23 mouse cellular contexts compared by ENCODE assay signal in genomic region chr17:79887926-79888325, GRCm38 (mm10).
"Had no signal": no experiment of that assay in that cellular context is flagged by ENCODE, and none has a peak within 500 bp of the region (broad histone marks: within the 10 kb centered on the region; RNA-seq: fewer than 3 reads in every experiment).

No protein-coding gene starts in this region.

- H3K4me2 ChIP-seq: heart, embryonic 12.5 days; hindbrain, embryonic 12.5 days; hindbrain, embryonic 15.5 days; intestine, embryonic 15.5 days; limb, embryonic 12.5 days; liver, embryonic 11.5 days had no signal

- H3K27me3 ChIP-seq: heart, embryonic 12.5 days; hindbrain, embryonic 12.5 days; hindbrain, embryonic 15.5 days; intestine, embryonic 15.5 days; limb, embryonic 12.5 days had no signal

- ATAC-seq: inflammation-experienced regulatory T-cells, adult 6 months; intestine, embryonic 15.5 days; intestine, postnatal 0 days had no signal

- H3K9me3 ChIP-seq: heart, embryonic 10.5 days; heart, embryonic 12.5 days; hindbrain, embryonic 10.5 days; hindbrain, embryonic 12.5 days; hindbrain, embryonic 15.5 days; intestine, embryonic 15.5 days; limb, embryonic 10.5 days; limb, embryonic 12.5 days had no signal

- H3K9ac ChIP-seq: heart, embryonic 12.5 days; hindbrain, embryonic 12.5 days; hindbrain, embryonic 15.5 days; intestine, embryonic 15.5 days; limb, embryonic 12.5 days had no signal

- H3K36me3 ChIP-seq: heart, embryonic 12.5 days; hindbrain, embryonic 10.5 days; hindbrain, embryonic 12.5 days; hindbrain, embryonic 15.5 days; intestine, embryonic 15.5 days; limb, embryonic 10.5 days; limb, embryonic 12.5 days had no signal

- H3K27ac ChIP-seq: heart, embryonic 10.5 days; hindbrain, embryonic 10.5 days; hindbrain, embryonic 12.5 days; hindbrain, embryonic 15.5 days; intestine, embryonic 15.5 days; layer of hippocampus, adult 2 months; left cerebral cortex, adult 2 months; limb, embryonic 10.5 days; limb, embryonic 12.5 days had no signal

- DNase-seq: gastrocnemius, postnatal 14 days; heart, adult 18-20 months; heart, postnatal 10 days; heart, postnatal 4 days; kidney, adult 18-20 months; kidney, adult 8-10 months; kidney, postnatal 10 days; kidney, postnatal 25 days; kidney, postnatal 4 days; liver had no signal

- H3K4me3 ChIP-seq: heart, embryonic 10.5 days; heart, embryonic 12.5 days; hindbrain, embryonic 10.5 days; hindbrain, embryonic 12.5 days; hindbrain, embryonic 15.5 days; intestine, embryonic 15.5 days; layer of hippocampus, adult 2 months; left cerebral cortex, adult 2 months; limb, embryonic 10.5 days; limb, embryonic 12.5 days had no signal
